Mouse (Mus musculus) fat pad, adult 2 months (tissue): ENCODE data around the gene Bicdl1.
A peak's percentile ranks its signal among the peaks of the same experiment; 100 is the strongest.
"Not testable (repeated sequence)": the region's sequence is repeated elsewhere in the genome, so short reads cannot be mapped to it uniquely, and the experiment has no call there.

Source experiments
- DNase-seq: peaks from one replicate; pipeline ENCODE4 v3.0.0-alpha.2; 2011; ENCODE audit warnings: low read depth, low spot score; ENCODE audit errors: extremely low read depth

The Bicdl1 gene

GRCm38 (mm10) chr5:115731001-115731731, at the start of gene Bicdl1:
Gene Bicdl1, minus strand, starts transcription at chr5:115731621.
- DNase-seq: no peak

DNA sequence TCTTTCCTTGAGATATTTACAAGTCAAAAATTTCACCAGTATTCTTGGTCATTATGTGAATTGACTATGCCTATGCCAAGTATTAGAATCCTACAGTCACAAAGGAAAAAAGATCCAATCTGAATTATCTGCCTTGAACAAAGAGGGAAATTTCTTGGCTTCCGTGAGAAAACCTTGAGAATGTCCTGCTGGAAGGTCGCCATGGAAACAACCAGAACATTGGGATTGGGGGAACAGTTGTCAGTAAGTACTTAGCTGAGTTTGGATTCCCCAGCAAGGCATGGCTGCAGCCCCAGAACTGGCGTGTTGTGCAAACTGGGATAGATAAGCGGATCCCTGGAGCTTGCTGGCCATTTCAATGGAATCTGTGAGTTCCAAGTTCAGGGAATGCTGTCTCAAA, 45.5 kb upstream of the Bicdl1 start:
- DNase-seq: no peak

GRCm38 (mm10) chr5:115775350-115775749, 43.9 kb upstream of the Bicdl1 start:
- no peak for DNase-seq

GRCm38 (mm10) chr5:115770048-115770447, 38.6 kb upstream of the Bicdl1 start:
- no peak for DNase-seq

DNA sequence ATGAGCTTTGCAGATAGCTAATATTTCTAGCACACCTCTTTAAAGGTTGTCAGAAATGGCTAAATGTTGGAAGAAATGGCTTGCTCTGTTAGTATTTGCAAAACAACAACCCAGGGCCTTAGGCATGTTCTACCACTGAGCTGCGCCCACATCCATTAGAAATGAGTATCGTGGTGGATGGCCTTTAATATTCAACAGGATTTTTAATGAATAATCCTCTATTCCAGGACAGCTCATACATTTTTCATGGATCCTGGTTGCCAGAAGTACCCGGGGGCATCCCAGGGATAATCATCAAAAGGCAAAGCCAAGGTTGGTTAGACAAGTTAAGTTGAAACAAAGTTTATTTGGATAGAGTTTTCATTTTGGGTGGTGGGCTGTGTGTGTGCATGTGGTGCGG, 37.7 kb upstream of the Bicdl1 start:
- no peak for DNase-seq

- DNase-seq: no peak
These were observed 35.4 kb upstream of the Bicdl1 start for GRCm38 (mm10) chr5:115766821-115767220.

DNA sequence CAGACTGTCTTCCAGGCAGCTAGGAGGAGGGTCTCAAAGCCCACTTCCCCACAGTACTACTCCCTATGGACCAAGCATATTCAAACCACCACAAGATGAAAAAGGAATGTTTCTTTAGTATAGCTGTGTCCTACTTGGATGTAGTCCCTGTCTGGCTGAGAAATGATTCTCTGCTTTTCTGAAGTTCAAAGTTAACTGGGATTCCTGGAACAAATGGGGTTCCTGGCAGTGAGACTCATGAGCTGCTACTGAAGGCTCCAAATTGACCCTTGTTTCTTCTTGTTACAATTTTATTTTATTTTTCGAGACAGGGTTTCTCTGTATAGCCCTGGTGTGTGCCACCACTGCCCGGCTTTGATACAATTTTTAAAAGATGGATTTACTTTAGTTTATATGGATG, 32.6 kb upstream of the Bicdl1 start:
- DNase-seq: no peak

- DNase-seq: no peak
These were observed 29.5 kb upstream of the Bicdl1 start for GRCm38 (mm10) chr5:115760903-115761302.

- DNase-seq: no peak
These were observed 27.2 kb upstream of the Bicdl1 start for GRCm38 (mm10) chr5:115758431-115759180.

DNA sequence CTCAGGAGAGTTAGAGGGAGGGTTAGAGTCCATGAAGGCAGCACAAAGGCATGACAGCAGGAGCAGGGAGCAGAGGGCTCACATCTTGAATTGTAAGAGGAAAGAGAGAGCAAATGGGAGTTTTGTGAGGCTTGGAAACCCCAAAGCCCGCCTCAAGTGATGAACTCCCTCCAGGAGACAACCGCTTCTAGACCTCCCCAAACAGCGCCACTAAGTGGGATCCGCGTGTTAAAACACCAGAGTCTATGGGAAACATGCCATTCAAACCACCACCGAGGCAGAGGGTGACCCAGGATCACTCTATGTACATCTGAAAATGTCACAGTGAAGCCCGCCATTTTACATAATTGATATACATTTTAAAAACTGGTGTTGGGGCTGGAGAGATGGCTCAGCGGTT, 26.1 kb upstream of the Bicdl1 start:
- no peak for DNase-seq

DNA sequence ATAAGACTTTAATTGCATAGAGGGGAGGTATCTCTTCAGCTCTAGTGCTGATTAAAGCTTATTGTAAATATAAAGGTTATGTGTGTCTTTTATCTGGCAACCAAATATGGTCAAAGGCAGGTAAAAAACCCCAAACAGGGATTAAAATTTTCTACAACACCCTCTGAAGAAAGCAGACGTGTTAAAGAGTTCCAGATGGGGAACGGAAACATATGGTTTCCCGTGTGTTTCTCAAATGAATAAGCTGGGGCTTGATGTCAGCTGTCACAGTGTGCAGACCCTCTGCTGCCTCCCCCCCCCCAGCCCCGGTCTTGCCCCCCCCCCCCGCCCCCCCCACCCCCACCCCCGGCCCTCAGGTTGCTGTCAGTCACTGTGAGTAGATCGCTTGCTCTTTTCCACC, 24.1 kb upstream of the Bicdl1 start:
- DNase-seq: no peak

- no peak for DNase-seq
These were observed 23.4 kb upstream of the Bicdl1 start for GRCm38 (mm10) chr5:115754831-115755230.

- no peak for DNase-seq
These were observed 21.5 kb upstream of the Bicdl1 start for GRCm38 (mm10) chr5:115752883-115753282.

DNA sequence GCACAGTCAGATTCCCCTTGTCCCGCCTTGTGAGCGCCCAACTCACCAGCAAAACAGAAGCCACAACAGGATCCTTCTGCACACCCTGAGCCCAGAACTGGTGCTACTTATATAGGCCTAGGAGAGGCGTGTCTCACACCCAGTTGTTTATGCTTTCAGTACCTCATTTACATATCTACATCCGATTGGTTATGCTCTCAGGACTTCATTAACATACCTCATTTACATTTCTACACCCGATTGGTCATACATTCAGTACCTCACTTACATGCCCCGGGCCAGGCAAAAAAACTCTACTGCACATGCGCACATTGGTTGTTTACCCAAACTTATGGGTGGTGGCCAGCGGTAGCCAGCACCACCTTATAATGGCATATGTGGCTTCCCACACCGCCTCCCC, 20.5 kb upstream of the Bicdl1 start:
- DNase-seq: not testable (repeated sequence)

DNA sequence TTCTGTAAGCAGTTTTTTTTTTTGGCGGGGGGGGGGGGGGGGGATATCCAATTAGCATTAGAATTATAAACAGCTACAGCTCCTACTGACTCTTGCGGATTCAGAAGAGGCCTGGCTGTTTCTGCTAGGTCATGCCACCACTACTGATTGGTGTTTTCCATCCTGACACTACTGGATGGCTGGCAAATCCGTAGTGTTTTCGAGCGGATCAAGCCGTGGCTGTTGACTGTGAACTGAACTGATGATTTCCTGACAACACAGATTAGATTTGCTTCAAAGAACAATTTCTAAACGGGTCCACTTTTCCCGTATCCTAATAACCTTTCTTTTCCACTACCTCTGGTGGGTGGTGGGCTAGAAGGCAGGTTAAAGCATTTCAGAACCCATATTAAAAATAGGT, 16.9 kb upstream of the Bicdl1 start:
- no peak for DNase-seq

- no peak for DNase-seq
These were observed 13.9 kb upstream of the Bicdl1 start for GRCm38 (mm10) chr5:115745319-115745718.

DNA sequence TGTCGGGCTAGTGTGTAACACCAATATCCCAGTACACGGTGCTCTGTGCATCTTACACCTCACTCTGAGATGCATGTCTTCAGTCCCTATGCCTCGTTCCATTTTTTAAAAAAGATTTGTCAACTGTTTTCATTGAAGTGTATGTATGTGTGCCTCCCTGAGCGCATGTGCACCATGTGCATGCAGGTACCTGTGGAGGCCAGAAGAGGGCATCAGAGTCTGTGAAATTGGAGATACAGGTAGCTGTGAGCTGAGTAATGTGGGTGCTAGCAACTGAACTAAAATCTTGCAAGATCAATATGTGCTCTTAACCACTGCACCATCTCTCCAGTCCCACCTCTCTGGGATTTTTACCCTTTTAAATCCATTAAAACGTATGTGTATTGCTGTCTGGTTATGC, 6.6 kb upstream of the Bicdl1 start:
- no peak for DNase-seq

GRCm38 (mm10) chr5:115734570-115734969, 3.1 kb upstream of the Bicdl1 start:
- DNase-seq: no peak

DNA sequence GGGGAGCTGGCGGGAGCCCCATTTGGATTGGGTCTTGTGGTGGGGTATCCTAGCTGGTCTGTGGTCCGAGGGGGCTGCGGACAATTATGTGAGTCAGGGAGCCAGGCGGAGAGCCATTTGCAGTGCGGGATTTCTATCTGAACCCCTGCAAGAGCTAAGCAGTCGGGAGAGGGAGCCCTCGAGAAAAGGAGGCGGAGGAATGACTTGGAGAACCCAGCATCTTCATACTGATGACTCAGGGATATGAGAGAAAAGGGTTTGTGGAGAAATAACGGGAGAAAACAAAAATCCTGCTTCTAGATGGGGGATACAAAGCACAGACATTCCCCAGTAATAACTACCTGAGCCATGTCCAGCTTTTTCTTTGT, 1.4 kb upstream of the Bicdl1 start:
- DNase-seq: peak; percentile 40

GRCm38 (mm10) chr5:115732176-115732848, 891 bp upstream of the Bicdl1 start:
- peak; percentile 50 for DNase-seq

DNA sequence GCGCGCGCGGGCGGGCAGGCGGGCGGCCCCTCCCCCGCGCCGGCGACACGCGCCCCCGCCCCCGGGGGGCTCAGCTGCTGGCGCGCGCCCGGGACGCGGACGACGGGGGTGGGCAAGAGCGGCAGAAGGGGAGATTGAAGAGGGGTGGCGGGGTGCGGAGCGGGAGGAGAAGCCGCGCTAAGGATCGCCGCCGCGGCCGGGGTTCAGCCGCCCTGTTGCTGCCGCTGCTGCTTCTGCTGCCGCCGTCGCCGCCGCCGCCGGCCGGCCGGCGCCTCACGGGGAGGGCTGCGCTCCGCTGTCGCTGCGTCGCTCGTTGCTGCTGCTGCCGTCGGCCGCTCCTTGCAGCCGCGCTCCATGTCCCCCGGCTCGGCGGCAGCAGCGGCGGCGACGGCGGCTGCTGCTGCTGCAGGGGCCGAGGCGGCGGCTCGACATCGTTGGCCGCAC, 333 bp upstream of the Bicdl1 start:
- no peak for DNase-seq

GRCm38 (mm10) chr5:115730314-115730713, 1.1 kb downstream of the Bicdl1 start:
- DNase-seq: no peak
